Mouse (Mus musculus): Measurements from ENCODE around the gene Fads2. TPM values are rescaled to one million over a fixed set of nuclear protein-coding genes. Genes with fewer than 3 reads are reported as not detected.

The Fads2 gene
- total and polyA plus RNA-seq, 3 experiments = 55.2 to 119 TPM; not detected in 1

DNA sequence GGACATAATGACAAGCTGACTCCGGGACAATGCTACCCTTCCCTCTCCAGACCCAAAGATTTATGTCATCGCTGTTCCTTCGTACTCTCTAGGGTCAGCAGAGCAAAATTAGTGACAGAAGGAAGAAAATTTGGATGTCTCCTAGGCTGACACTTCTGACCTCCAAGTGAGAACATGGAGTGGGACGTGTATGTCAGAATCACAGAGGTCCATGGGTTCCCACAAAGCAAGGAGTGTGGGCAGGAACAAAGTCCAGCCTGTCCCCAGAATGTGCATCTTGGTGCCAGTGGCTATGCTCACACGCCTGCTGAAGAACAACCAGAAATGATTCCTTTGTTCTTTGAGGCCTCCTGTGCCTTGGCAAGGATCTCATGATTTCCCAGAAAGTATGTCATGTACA lies 28.4 kb downstream of the Fads2 start:
- DNase-seq (ENCODE audit: low read depth, low spot score) = no peak
- TF ChIP-seq POLR2AphosphoS5 (IDR thresholded peaks at IDR 0.05; ENCODE audit: borderline replicate concordance, low read depth, low read length) (no peak), ZNF384 (IDR thresholded peaks at IDR 0.05; ENCODE audit: low read depth, low read length) (no peak), KAT2A (conservative IDR thresholded peaks at IDR 0.05; ENCODE audit: low read depth, low read length) (no peak), UBTF (IDR thresholded peaks at IDR 0.05; ENCODE audit: borderline replicate concordance, insufficient read depth, low read depth, low read length) (no peak), NELFE (IDR thresholded peaks at IDR 0.05; ENCODE audit: low read depth, low read length) (no peak), SMC3 (IDR thresholded peaks at IDR 0.05; ENCODE audit: low read depth, low read length) (no peak), MAZ (IDR thresholded peaks at IDR 0.05; ENCODE audit: low read depth, low read length) (no peak), CTCF (IDR thresholded peaks at IDR 0.05 in 2 of 3, conservative IDR thresholded peaks at IDR 0.05 in 1 of 3; ENCODE audit: control insufficient read depth in 1 of 3, insufficient read depth in 1 of 3, low read depth in 2 of 3, low read length in 3 of 3, poor library complexity in 1 of 3, severe bottlenecking in 1 of 3) (no peak), NRF1 (IDR thresholded peaks at IDR 0.05; ENCODE audit: insufficient read depth, low read depth, low read length, poor library complexity, severe bottlenecking) (no peak), JUND (IDR thresholded peaks at IDR 0.05; ENCODE audit: low read depth, low read length) (no peak), MEF2A (IDR thresholded peaks at IDR 0.05; ENCODE audit: extremely low read depth, insufficient replicate concordance, low read depth, low read length, poor library complexity, severe bottlenecking) (no peak), GABPA (IDR thresholded peaks at IDR 0.05; ENCODE audit: low read depth, low read length) (no peak), MAFK (IDR thresholded peaks at IDR 0.05; ENCODE audit: borderline replicate concordance, low read depth, low read length) (no peak)
- Histone ChIP-seq H3K9me3 (replicated peaks; ENCODE audit: insufficient read depth, low read length) (no peaks in the 10 kb centered on the region), H3K4me1 (ENCODE audit: control insufficient read depth in 1 of 2, insufficient read depth in 2 of 2, low read length in 2 of 2) (no peaks in the 10 kb centered on the region), H3K4me3 (ENCODE audit: control insufficient read depth in 1 of 2, insufficient read depth in 1 of 2, low read depth in 2 of 2, low read length in 2 of 2) (no peak overlapping the region), H3K27me3 (ENCODE audit: control insufficient read depth in 1 of 2, insufficient read depth in 2 of 2, low read length in 2 of 2) (no peaks in the 10 kb centered on the region), H3K27ac (ENCODE audit: control insufficient read depth, low read depth, low read length) (no peak overlapping the region), H3K36me3 (ENCODE audit: control insufficient read depth in 1 of 2, insufficient read depth in 2 of 2, low read length in 2 of 2) (peaks cover 0 to 14% of the 10 kb centered on the region in 2 experiments; a peak in 2 of 4 replicates), H3K9ac (ENCODE audit: control insufficient read depth, low read depth, low read length, poor library complexity, severe bottlenecking) (no peak overlapping the region), H3K79me2 (ENCODE audit: control insufficient read depth, insufficient read depth, low read length, poor library complexity) (no peaks in the 10 kb centered on the region)

DNA sequence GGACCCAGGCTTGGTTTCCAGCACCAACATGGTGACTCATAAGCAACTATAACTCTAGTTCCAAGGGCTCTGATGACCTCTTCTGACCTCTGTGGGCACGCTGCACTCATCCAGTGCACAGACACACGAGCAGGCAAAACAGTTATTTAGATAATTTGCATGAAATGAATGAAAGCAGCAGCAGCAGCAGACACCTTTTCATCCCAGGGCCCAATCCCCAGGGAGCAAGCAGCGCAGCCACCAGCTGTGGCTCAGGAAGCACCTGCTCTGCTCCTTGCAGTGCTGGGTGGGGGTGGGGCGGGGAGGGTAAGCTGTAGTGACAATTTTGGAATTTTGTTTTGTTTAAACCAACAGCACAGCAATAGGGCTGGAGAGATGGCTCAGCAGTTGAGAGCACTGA lies 29.7 kb downstream of the Fads2 start:
- H3K36me3 ChIP-seq (ENCODE audit: control insufficient read depth in 1 of 2, insufficient read depth in 2 of 2, low read length in 2 of 2) = peaks cover 0 to 13% of the 10 kb centered on the region in 2 experiments; a peak in 2 of 4 replicates
- TF ChIP-seq ZNF384 (IDR thresholded peaks at IDR 0.05; ENCODE audit: low read depth, low read length) = no peak
- no peak for TF ChIP-seq CHD1 (IDR thresholded peaks at IDR 0.05; ENCODE audit: low read depth, low read length)
- DNase-seq (ENCODE audit: low read depth, low spot score) = no peak

DNA sequence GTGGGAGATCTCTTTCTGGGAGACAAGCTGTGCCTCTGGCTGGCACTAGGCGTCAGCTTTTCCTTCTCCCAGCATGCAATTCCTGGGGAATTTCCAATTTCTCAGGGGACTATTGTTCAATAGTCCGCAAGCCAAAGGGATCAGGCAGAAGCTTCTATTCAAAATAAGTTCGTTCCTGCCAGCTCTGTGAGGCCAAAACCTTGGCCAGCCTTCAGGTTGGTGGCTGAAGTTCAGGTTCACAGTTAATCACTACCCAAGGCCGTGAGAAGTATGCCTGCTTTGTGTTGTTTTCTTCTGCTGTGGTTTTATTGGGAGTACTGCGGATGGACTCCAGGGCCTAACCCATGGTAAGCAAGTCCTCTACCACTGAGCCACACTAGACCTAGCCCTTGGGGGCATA lies 30.4 kb downstream of the Fads2 start:
- Histone ChIP-seq H3K36me3 (ENCODE audit: control insufficient read depth in 1 of 2, insufficient read depth in 2 of 2, low read length in 2 of 2) (peaks cover under 1 to 13% of the 10 kb centered on the region in 2 experiments; a peak in 3 of 4 replicates), H3K79me2 (ENCODE audit: control insufficient read depth, insufficient read depth, low read length, poor library complexity) (no peaks in the 10 kb centered on the region), H3K27me3 (ENCODE audit: control insufficient read depth in 1 of 2, insufficient read depth in 2 of 2, low read length in 2 of 2) (no peaks in the 10 kb centered on the region), H3K27ac (ENCODE audit: control insufficient read depth, low read depth, low read length) (no peak overlapping the region), H3K4me3 (ENCODE audit: control insufficient read depth in 1 of 2, insufficient read depth in 1 of 2, low read depth in 2 of 2, low read length in 2 of 2) (no peak overlapping the region), H3K9me3 (replicated peaks; ENCODE audit: insufficient read depth, low read length) (no peaks in the 10 kb centered on the region), H3K4me1 (ENCODE audit: control insufficient read depth in 1 of 2, insufficient read depth in 2 of 2, low read length in 2 of 2) (peaks cover 0 to 3% of the 10 kb centered on the region in 2 experiments; a peak in 1 of 4 replicates), H3K9ac (ENCODE audit: control insufficient read depth, low read depth, low read length, poor library complexity, severe bottlenecking) (no peak overlapping the region)
- no peak for DNase-seq (ENCODE audit: low read depth, low spot score)
- TF ChIP-seq MAFK (IDR thresholded peaks at IDR 0.05; ENCODE audit: borderline replicate concordance, low read depth, low read length) = no peak
- TF ChIP-seq ZMIZ1 (IDR thresholded peaks at IDR 0.05; ENCODE audit: low read depth, low read length) = no peak
- no peak for TF ChIP-seq RCOR1 (IDR thresholded peaks at IDR 0.05; ENCODE audit: low read depth, low read length)
- no peak for TF ChIP-seq NELFE (IDR thresholded peaks at IDR 0.05; ENCODE audit: low read depth, low read length)
- no peak for TF ChIP-seq SIN3A (IDR thresholded peaks at IDR 0.05; ENCODE audit: low read length)
- TF ChIP-seq RAD21 (IDR thresholded peaks at IDR 0.05; ENCODE audit: low read depth, low read length) = no peak
- no peak for TF ChIP-seq USF1 (IDR thresholded peaks at IDR 0.05; ENCODE audit: low read depth, low read length)
- TF ChIP-seq JUND (IDR thresholded peaks at IDR 0.05; ENCODE audit: low read depth, low read length) = no peak
- TF ChIP-seq ELF1 (IDR thresholded peaks at IDR 0.05; ENCODE audit: low read depth, low read length) = no peak
- no peak for TF ChIP-seq CHD1 (IDR thresholded peaks at IDR 0.05; ENCODE audit: low read depth, low read length)
- no peak for TF ChIP-seq MYB (IDR thresholded peaks at IDR 0.05; ENCODE audit: low read depth, low read length)
- TF ChIP-seq ZC3H11A (IDR thresholded peaks at IDR 0.05; ENCODE audit: low read depth, low read length) = no peak
- TF ChIP-seq ETS1 (IDR thresholded peaks at IDR 0.05; ENCODE audit: low read depth, low read length) = no peak
- TF ChIP-seq CTCF (IDR thresholded peaks at IDR 0.05 in 2 of 3, conservative IDR thresholded peaks at IDR 0.05 in 1 of 3; ENCODE audit: control insufficient read depth in 1 of 3, insufficient read depth in 1 of 3, low read depth in 2 of 3, low read length in 3 of 3, poor library complexity in 1 of 3, severe bottlenecking in 1 of 3) = no peak
- no peak for TF ChIP-seq MXI1 (IDR thresholded peaks at IDR 0.05; ENCODE audit: low read depth, low read length)

More for the DNA sequence above, 29.7 kb downstream of the Fads2 start:
- Histone ChIP-seq H3K4me3 (ENCODE audit: control insufficient read depth in 1 of 2, insufficient read depth in 1 of 2, low read depth in 2 of 2, low read length in 2 of 2) (no peak overlapping the region), H3K9me3 (replicated peaks; ENCODE audit: insufficient read depth, low read length) (no peaks in the 10 kb centered on the region), H3K9ac (ENCODE audit: control insufficient read depth, low read depth, low read length, poor library complexity, severe bottlenecking) (no peak overlapping the region), H3K27me3 (ENCODE audit: control insufficient read depth in 1 of 2, insufficient read depth in 2 of 2, low read length in 2 of 2) (no peaks in the 10 kb centered on the region), H3K27ac (ENCODE audit: control insufficient read depth, low read depth, low read length) (no peak overlapping the region), H3K4me1 (ENCODE audit: control insufficient read depth in 1 of 2, insufficient read depth in 2 of 2, low read length in 2 of 2) (no peaks in the 10 kb centered on the region), H3K79me2 (ENCODE audit: control insufficient read depth, insufficient read depth, low read length, poor library complexity) (no peaks in the 10 kb centered on the region)
